Mouse (Mus musculus): ENCODE data around the gene Fzd4.

DNA sequence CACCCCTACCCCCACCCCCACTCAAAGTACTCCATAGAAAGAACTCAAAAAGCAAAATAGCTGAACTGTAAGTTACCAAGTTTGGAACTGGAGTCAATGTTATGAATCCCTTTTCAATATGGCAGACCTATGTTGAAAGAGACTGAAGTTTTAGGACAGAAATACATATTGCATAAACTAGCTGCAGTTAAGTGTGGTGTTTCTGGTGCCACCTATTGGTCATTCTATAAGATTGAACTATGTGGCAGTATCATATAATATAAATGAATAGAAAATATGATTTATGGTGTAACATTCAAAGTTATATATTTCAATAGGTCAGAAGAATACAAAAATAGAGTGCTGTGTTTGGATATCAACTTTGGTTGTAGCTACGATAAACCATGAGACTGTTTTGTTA, 11.3 kb upstream of the Fzd4 start:
- peak; percentile 69 for TF ChIP-seq CTCF (IDR thresholded peaks at IDR 0.05)
- TF ChIP-seq POLR2A (IDR thresholded peaks at IDR 0.05; ENCODE audit: insufficient read depth, low read depth, low read length) = no peak

Measured in heart, adult 2 months (tissue).